Mouse (Mus musculus): ENCODE measurements at regions not wholly inside any gene's neighbourhood (a gene's known extent, or its start where the extent isn't known, plus 50 kb on each side); places are given as distances from the start of the nearest gene placed in this dataset.

- no peaks in the 10 kb centered on the region for H3K27me3 ChIP-seq (ENCODE audit: control insufficient read depth, insufficient read depth, low read length)
- no peak overlapping the region for H3K4me3 ChIP-seq (ENCODE audit: insufficient read depth in 1 of 2, low read depth in 2 of 2, low read length in 2 of 2)
- H3K4me2 ChIP-seq (ENCODE audit: low read depth), result no peak overlapping the region
- DNase-seq (ENCODE audit: low read depth in 3 of 3, low spot score in 3 of 3), result no peak
- no peak for TF ChIP-seq CTCF (IDR thresholded peaks at IDR 0.05; ENCODE audit: low read depth)
- no peak for TF ChIP-seq EP300 (IDR thresholded peaks at IDR 0.05; ENCODE audit: low read depth)
- H3K9me3 ChIP-seq (ENCODE audit: control insufficient read depth, low read length), result no peaks in the 10 kb centered on the region
- no peaks in the 10 kb centered on the region for H3K4me1 ChIP-seq (replicated peaks; ENCODE audit: control insufficient read depth in 2 of 2, insufficient read depth in 2 of 2, low read length in 1 of 2)
- H3K9ac ChIP-seq (replicated peaks), result no peak overlapping the region
- H3K27ac ChIP-seq, result no peak overlapping the region
- no peaks in the 10 kb centered on the region for H3K36me3 ChIP-seq (replicated peaks; ENCODE audit: control insufficient read depth, insufficient read depth, low read depth)
- 59% methylated on average over 7 of the region's 7 CpGs for WGBS (ENCODE audit: insufficient replicate concordance)
- no peak for ATAC-seq (ENCODE audit: insufficient read depth)
These were observed 87.4 kb upstream of the Rbpj start for GRCm38 (mm10) chr5:53378599-53378998.

GRCm38 (mm10) chr5:53379612-53380011, 86.3 kb upstream of the Rbpj start:
- ATAC-seq (ENCODE audit: insufficient read depth), result no peak
- Histone ChIP-seq H3K9me3 (ENCODE audit: control insufficient read depth, low read length) (no peaks in the 10 kb centered on the region), H3K4me1 (replicated peaks; ENCODE audit: control insufficient read depth in 2 of 2, insufficient read depth in 2 of 2, low read length in 1 of 2) (no peaks in the 10 kb centered on the region), H3K27me3 (ENCODE audit: control insufficient read depth, insufficient read depth, low read length) (no peaks in the 10 kb centered on the region), H3K4me2 (ENCODE audit: low read depth) (no peak overlapping the region), H3K27ac (no peak overlapping the region), H3K4me3 (ENCODE audit: insufficient read depth in 1 of 2, low read depth in 2 of 2, low read length in 2 of 2) (no peak overlapping the region), H3K9ac (replicated peaks) (no peak overlapping the region), H3K36me3 (replicated peaks; ENCODE audit: control insufficient read depth, insufficient read depth, low read depth) (no peaks in the 10 kb centered on the region)
- TF ChIP-seq CTCF (IDR thresholded peaks at IDR 0.05; ENCODE audit: low read depth) (no peak), EP300 (IDR thresholded peaks at IDR 0.05; ENCODE audit: low read depth) (no peak)
- 67% methylated on average over 17 of the region's 17 CpGs for WGBS (ENCODE audit: insufficient replicate concordance)
- DNase-seq (ENCODE audit: low read depth in 3 of 3, low spot score in 3 of 3), result no peak

DNA sequence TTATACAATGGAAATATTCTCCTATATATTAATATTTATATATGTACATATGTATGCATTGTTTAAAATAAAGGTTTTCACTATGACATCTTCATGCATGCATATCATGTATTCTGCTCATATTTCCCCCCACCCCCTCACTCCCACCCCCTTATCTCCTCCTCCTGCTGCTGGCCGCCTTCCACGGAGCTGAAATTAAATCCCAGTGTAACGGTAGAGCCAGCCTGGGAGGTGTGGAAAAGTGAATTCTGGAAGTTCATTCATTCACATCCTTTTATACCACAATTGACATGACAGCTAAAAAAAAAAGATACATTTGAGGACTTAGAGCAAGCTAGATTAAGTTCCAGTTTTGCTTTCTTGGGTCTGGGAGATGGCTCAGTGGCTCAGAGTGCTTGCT, 85.7 kb upstream of the Rbpj start:
- WGBS (ENCODE audit: insufficient replicate concordance), result 71% methylated on average over 3 of the region's 3 CpGs
- H3K9me3 ChIP-seq (ENCODE audit: control insufficient read depth, low read length), result no peaks in the 10 kb centered on the region

GRCm38 (mm10) chr5:53381492-53382199, 84.3 kb upstream of the Rbpj start:
- Histone ChIP-seq H3K36me3 (replicated peaks; ENCODE audit: control insufficient read depth, insufficient read depth, low read depth) (no peaks in the 10 kb centered on the region), H3K9me3 (ENCODE audit: control insufficient read depth, low read length) (no peaks in the 10 kb centered on the region), H3K27ac (no peak overlapping the region), H3K4me3 (ENCODE audit: insufficient read depth in 1 of 2, low read depth in 2 of 2, low read length in 2 of 2) (no peak overlapping the region), H3K27me3 (ENCODE audit: control insufficient read depth, insufficient read depth, low read length) (no peaks in the 10 kb centered on the region), H3K9ac (replicated peaks) (no peak overlapping the region), H3K4me2 (ENCODE audit: low read depth) (no peak overlapping the region), H3K4me1 (replicated peaks; ENCODE audit: control insufficient read depth in 2 of 2, insufficient read depth in 2 of 2, low read length in 1 of 2) (no peaks in the 10 kb centered on the region)
- ATAC-seq (ENCODE audit: insufficient read depth) (no peak), DNase-seq (ENCODE audit: low read depth in 3 of 3, low spot score in 3 of 3) (no peak)
- WGBS (ENCODE audit: insufficient replicate concordance), result 45% methylated on average over 13 of the region's 13 CpGs
- TF ChIP-seq CTCF (IDR thresholded peaks at IDR 0.05; ENCODE audit: low read depth) (no peak), EP300 (IDR thresholded peaks at IDR 0.05; ENCODE audit: low read depth) (no peak)

More for the DNA sequence above, 85.7 kb upstream of the Rbpj start:
- no peak overlapping the region for H3K27ac ChIP-seq
- DNase-seq (ENCODE audit: low read depth in 3 of 3, low spot score in 3 of 3) (no peak), ATAC-seq (ENCODE audit: insufficient read depth) (no peak)
- H3K4me3 ChIP-seq (ENCODE audit: insufficient read depth in 1 of 2, low read depth in 2 of 2, low read length in 2 of 2), result no peak overlapping the region
- no peak overlapping the region for H3K4me2 ChIP-seq (ENCODE audit: low read depth)
- no peak for TF ChIP-seq EP300 (IDR thresholded peaks at IDR 0.05; ENCODE audit: low read depth)
- TF ChIP-seq CTCF (IDR thresholded peaks at IDR 0.05; ENCODE audit: low read depth), result no peak
- no peaks in the 10 kb centered on the region for H3K36me3 ChIP-seq (replicated peaks; ENCODE audit: control insufficient read depth, insufficient read depth, low read depth)
- no peaks in the 10 kb centered on the region for H3K4me1 ChIP-seq (replicated peaks; ENCODE audit: control insufficient read depth in 2 of 2, insufficient read depth in 2 of 2, low read length in 1 of 2)
- H3K9ac ChIP-seq (replicated peaks), result no peak overlapping the region
- no peaks in the 10 kb centered on the region for H3K27me3 ChIP-seq (ENCODE audit: control insufficient read depth, insufficient read depth, low read length)

DNA sequence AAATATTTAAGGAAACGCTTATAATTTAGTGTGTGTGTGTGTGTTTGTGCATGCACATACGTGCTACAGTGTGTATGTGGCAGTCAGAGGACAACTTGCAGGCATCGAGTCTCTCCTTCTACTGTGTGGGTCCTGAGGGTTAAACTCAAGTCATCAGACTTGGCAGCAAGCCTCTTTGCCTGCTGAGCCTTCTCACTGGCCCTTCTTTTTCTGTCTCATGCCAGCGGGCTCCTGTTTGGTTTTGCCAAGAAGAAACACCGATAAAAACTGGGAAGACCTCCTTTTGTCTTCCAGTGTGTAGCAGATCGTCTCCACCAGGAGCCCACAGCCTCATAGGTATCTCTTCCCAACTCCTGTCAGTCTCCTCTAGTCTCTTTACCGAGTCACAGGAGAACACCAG, 81.9 kb upstream of the Rbpj start:
- no peak overlapping the region for H3K4me2 ChIP-seq (ENCODE audit: low read depth)
- no peak for TF ChIP-seq EP300 (IDR thresholded peaks at IDR 0.05; ENCODE audit: low read depth)
- ATAC-seq (ENCODE audit: insufficient read depth) (no peak), DNase-seq (ENCODE audit: low read depth in 3 of 3, low spot score in 3 of 3) (no peak)
- 62% methylated on average over 7 of the region's 7 CpGs for WGBS (ENCODE audit: insufficient replicate concordance)
- no peak overlapping the region for H3K9ac ChIP-seq (replicated peaks)
- no peaks in the 10 kb centered on the region for H3K4me1 ChIP-seq (replicated peaks; ENCODE audit: control insufficient read depth in 2 of 2, insufficient read depth in 2 of 2, low read length in 1 of 2)
- no peaks in the 10 kb centered on the region for H3K27me3 ChIP-seq (ENCODE audit: control insufficient read depth, insufficient read depth, low read length)
- H3K9me3 ChIP-seq (ENCODE audit: control insufficient read depth, low read length), result no peaks in the 10 kb centered on the region
- H3K27ac ChIP-seq, result no peak overlapping the region
- no peak overlapping the region for H3K4me3 ChIP-seq (ENCODE audit: insufficient read depth in 1 of 2, low read depth in 2 of 2, low read length in 2 of 2)
- H3K36me3 ChIP-seq (replicated peaks; ENCODE audit: control insufficient read depth, insufficient read depth, low read depth), result no peaks in the 10 kb centered on the region
